Mouse (Mus musculus) CD4-positive, CD25-positive, alpha-beta regulatory T cell (primary cell): ENCODE results near the gene Olfr1048. TPM values are rescaled to one million over a fixed set of nuclear protein-coding genes. Genes with fewer than 3 reads are reported as not detected.

Source experiments
- polyA plus RNA-seq: library from polyadenylated mRNA; unstranded; fragments of 100-300 nt; shearing (Covaris generic); gene quantifications from one replicate; pipeline ENCODE4 v1.2.1, GENCODE M21; 2017

Olfr1048 gene
- polyA plus RNA-seq: not detected

GRCm38 (mm10) chr2:86240189-86240588 is at the start of gene Olfr1048:
Olfr1048 (minus strand) TSS chr2:86240289.

GRCm38 (mm10) chr2:86278988-86279387 is 38.9 kb upstream of the Olfr1048 start, which contains the start of gene Olfr1051:
Olfr1051 (minus strand) TSS chr2:86279088.

GRCm38 (mm10) chr2:86258228-86258627 is 18.1 kb upstream of the Olfr1048 start, which contains the start of gene Olfr1049:
Olfr1049 (minus strand) TSS chr2:86258328.

GRCm38 (mm10) chr2:86231301-86231700 is 8.8 kb downstream of the Olfr1048 start, which contains the start of gene Olfr1047:
Olfr1047 (minus strand) TSS chr2:86231401.

GRCm38 (mm10) chr2:86219214-86219613 is 20.9 kb downstream of the Olfr1048 start, which contains the start of gene Olfr1046:
Olfr1046 (minus strand) TSS chr2:86219314.

GRCm38 (mm10) chr2:86202909-86203308 is 37.2 kb downstream of the Olfr1048 start, which contains the start of gene Olfr1045:
Olfr1045 (minus strand) TSS chr2:86203009.

GRCm38 (mm10) chr2:86185583-86185982 is 54.5 kb downstream of the Olfr1048 start, which contains the start of gene Olfr52:
Olfr52 (minus strand) TSS chr2:86185683.

Other genes with a start within 250 kb of the Olfr1048 start
- not detected for gene Olfr1031, start 250.0 kb downstream of the Olfr1048 start, polyA plus RNA-seq
- not detected for gene Olfr1032, start 234.7 kb downstream of the Olfr1048 start, polyA plus RNA-seq
- 3.2 TPM for gene Olfr1033, start 219.7 kb downstream of the Olfr1048 start, polyA plus RNA-seq
- gene Olfr1034, start 194.4 kb downstream of the Olfr1048 start, polyA plus RNA-seq: not detected
- gene Olfr1036, start 166.3 kb downstream of the Olfr1048 start, polyA plus RNA-seq: not detected
- gene Olfr1037, start 152.9 kb downstream of the Olfr1048 start, polyA plus RNA-seq: not detected
- not detected for gene Olfr1039, start 104.4 kb downstream of the Olfr1048 start, polyA plus RNA-seq
- not detected for gene Olfr1040, start 93.6 kb downstream of the Olfr1048 start, polyA plus RNA-seq
- gene Olfr1042, start 78.5 kb downstream of the Olfr1048 start, polyA plus RNA-seq: 0.05 TPM
- gene Olfr1043, start 72.8 kb downstream of the Olfr1048 start, polyA plus RNA-seq: 0.11 TPM
- gene Olfr1044, start 62.5 kb downstream of the Olfr1048 start, polyA plus RNA-seq: not detected
- gene Olfr52, start 54.6 kb downstream of the Olfr1048 start, polyA plus RNA-seq: not detected
- not detected for gene Olfr1045, start 37.3 kb downstream of the Olfr1048 start, polyA plus RNA-seq
- gene Olfr1046, start 21.0 kb downstream of the Olfr1048 start, polyA plus RNA-seq: 0.06 TPM
- not detected for gene Olfr1047, start 8.9 kb downstream of the Olfr1048 start, polyA plus RNA-seq
- 0.12 TPM for gene Olfr1049, start 18.0 kb upstream of the Olfr1048 start, polyA plus RNA-seq
- gene Olfr1051, start 38.8 kb upstream of the Olfr1048 start, polyA plus RNA-seq: not detected
- gene Olfr1052, start 52.2 kb upstream of the Olfr1048 start, polyA plus RNA-seq: not detected
- not detected for gene Olfr1053, start 75.0 kb upstream of the Olfr1048 start, polyA plus RNA-seq
- not detected for gene Olfr1054, start 95.1 kb upstream of the Olfr1048 start, polyA plus RNA-seq
- gene Olfr1055, start 110.0 kb upstream of the Olfr1048 start, polyA plus RNA-seq: not detected
- not detected for gene Olfr1056, start 122.2 kb upstream of the Olfr1048 start, polyA plus RNA-seq
- gene Olfr1057, start 138.1 kb upstream of the Olfr1048 start, polyA plus RNA-seq: not detected
- gene Olfr1058, start 148.3 kb upstream of the Olfr1048 start, polyA plus RNA-seq: not detected
- not detected for gene Olfr1061, start 173.8 kb upstream of the Olfr1048 start, polyA plus RNA-seq
- not detected for gene Olfr1062, start 186.5 kb upstream of the Olfr1048 start, polyA plus RNA-seq
- not detected for gene Olfr1065, start 210.3 kb upstream of the Olfr1048 start, polyA plus RNA-seq
- not detected for gene Olfr1066, start 216.0 kb upstream of the Olfr1048 start, polyA plus RNA-seq
- gene Olfr228, start 247.1 kb upstream of the Olfr1048 start, polyA plus RNA-seq: 0.10 TPM